Mouse (Mus musculus) lung, adult 2 months (tissue): ENCODE results near the gene Tmem108.

Source experiments
- CTCF ChIP-seq: fragments of 200-500 bp; IDR thresholded peaks from 2 replicates; pipeline ENCODE4 v1.5.1; 2011; ENCODE audit warnings: mild to moderate bottlenecking, low read length, control low read depth; ENCODE audit not compliant: insufficient read depth
- POLR2A ChIP-seq: fragments of 200-500 bp; IDR thresholded peaks from 2 replicates; pipeline ENCODE4 v1.6.1; 2011; ENCODE audit warnings: low read depth, mild to moderate bottlenecking, control low read depth, low read length, borderline replicate concordance; ENCODE audit errors: extremely low read depth

GRCm38 (mm10) chr9:103549178-103549577 is 212.5 kb downstream of the Tmem108 start:
- TF ChIP-seq POLR2A (no peak), CTCF (no peak)
